Mouse (Mus musculus) bone marrow, adult 2 months (tissue): ENCODE data around the gene Pnpla6. TPM values are rescaled to one million over a fixed set of nuclear protein-coding genes. Genes with fewer than 3 reads are reported as not detected.

Source experiments
- H3K27ac ChIP-seq: fragments of 200-500 bp; 2 replicates; pipeline ENCODE4 v1.5.1; 2012; ENCODE audit warnings: low read depth, mild to moderate bottlenecking, control low read depth, inconsistent platforms, low read length; ENCODE audit not compliant: control insufficient read depth, poor library complexity, insufficient read depth
- H3K4me1 ChIP-seq: fragments of 200-500 bp; 2 replicates; pipeline ENCODE4 v1.6.1; 2011; ENCODE audit warnings: low read length; ENCODE audit not compliant: control insufficient read depth, insufficient read depth
- H3K4me3 ChIP-seq: fragments of 200-500 bp; replicated peaks from 2 replicates; pipeline ENCODE3; 2011; ENCODE audit warnings: mild to moderate bottlenecking, low read depth, low read length, control low read depth; ENCODE audit not compliant: control insufficient read depth
- CTCF ChIP-seq: fragments of 200-500 bp; IDR thresholded peaks from 2 replicates; pipeline ENCODE4 v1.5.1; 2011; ENCODE audit warnings: low read length, control low read depth; ENCODE audit not compliant: control insufficient read depth, insufficient read depth
- POLR2A ChIP-seq: fragments of 200-500 bp; IDR thresholded peaks from 2 replicates; pipeline ENCODE4 v1.6.1; 2011; ENCODE audit warnings: low read depth, mild to moderate bottlenecking, control low read depth, low read length, borderline replicate concordance; ENCODE audit not compliant: control insufficient read depth
- WGBS: fragments of 180-500 bp; shearing (Covaris S2); methylation state at CpG from one replicate; pipeline ENCODE4 v1.1.7; 2018; 5-methylcytosine and 5-hydroxymethylcytosine counted together
- polyA plus RNA-seq: library from polyadenylated mRNA; stranded (reverse); fragments of >200 nt; gene quantifications from 2 replicates; pipeline ENCODE4 v1.2.4, GENCODE M21; 2011; ENCODE audit warnings: low replicate concordance; ENCODE audit not compliant: missing spikeins, insufficient read depth, insufficient read length

Gene Pnpla6
- polyA plus RNA-seq, 1 experiment: 52.7 TPM

DNA sequence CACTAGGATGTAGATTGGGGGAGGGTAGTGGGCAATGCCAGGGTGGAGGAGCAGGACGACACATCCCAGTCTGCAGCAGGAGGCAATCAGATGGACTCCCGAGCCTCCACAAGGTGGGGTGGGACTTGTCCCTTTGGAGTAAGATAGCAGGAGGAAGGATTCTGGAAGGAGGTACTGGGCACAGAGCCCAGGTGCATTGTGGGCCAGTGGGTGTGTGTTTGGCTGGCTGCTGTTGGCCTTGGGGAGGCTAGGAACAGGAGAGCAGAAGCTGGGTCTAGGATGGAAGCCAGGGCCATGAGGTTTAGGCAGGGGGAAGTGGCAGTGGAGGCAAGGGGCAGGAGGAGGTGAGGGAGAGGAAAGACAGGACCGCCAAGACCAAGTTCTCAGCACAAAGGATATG, 78.3 kb downstream of the Pnpla6 start:
- no peak overlapping the region for H3K4me3 ChIP-seq
- no peaks in the 10 kb centered on the region for H3K4me1 ChIP-seq
- 58% methylated on average over 3 of the region's 3 CpGs for WGBS
- TF ChIP-seq CTCF (no peak), POLR2A (no peak)
- no peak overlapping the region for H3K27ac ChIP-seq

Other genes with a start within 250 kb of the Pnpla6 start
- 7.3 and 24.6 TPM in 2 replicates for gene Insr, start 235.8 kb upstream of the Pnpla6 start, polyA plus RNA-seq
- 14.8 and 30.1 TPM in 2 replicates for gene A430078G23Rik, start 162.0 kb upstream of the Pnpla6 start, polyA plus RNA-seq
- 15.2 and 34.7 TPM in 2 replicates for gene Arhgef18, start 122.4 kb upstream of the Pnpla6 start, polyA plus RNA-seq
- gene Pex11g, start 47.7 kb upstream of the Pnpla6 start, polyA plus RNA-seq: 1.7 and 2.6 TPM in 2 replicates
- gene Tex45, start 44.5 kb upstream of the Pnpla6 start, polyA plus RNA-seq: 1.00 TPM in 1 of 2 replicates, not detected in the other
- 3.9 and 5.8 TPM in 2 replicates for gene Zfp358, start 22.2 kb upstream of the Pnpla6 start, polyA plus RNA-seq
- 97.4 and 154 TPM in 2 replicates for gene Mcoln1, start 14.9 kb upstream of the Pnpla6 start, polyA plus RNA-seq
- gene C330021F23Rik, start 52.6 kb downstream of the Pnpla6 start, polyA plus RNA-seq: not detected in 2 replicates
- 1.1 and 4.1 TPM in 2 replicates for gene Camsap3, start 71.9 kb downstream of the Pnpla6 start, polyA plus RNA-seq
- 22.4 and 40.3 TPM in 2 replicates for gene Xab2, start 105.9 kb downstream of the Pnpla6 start, polyA plus RNA-seq
- gene Pet100, start 106.2 kb downstream of the Pnpla6 start, polyA plus RNA-seq: 162 and 227 TPM in 2 replicates
- not detected in 2 replicates for gene Pcp2, start 110.2 kb downstream of the Pnpla6 start, polyA plus RNA-seq
- gene Stxbp2, start 115.6 kb downstream of the Pnpla6 start, polyA plus RNA-seq: 229 and 373 TPM in 2 replicates
- 3.0 TPM in 1 of 2 replicates, not detected in the other for gene Retn, start 140.4 kb downstream of the Pnpla6 start, polyA plus RNA-seq
- gene Mcemp1, start 150.4 kb downstream of the Pnpla6 start, polyA plus RNA-seq: 38.3 and 142 TPM in 2 replicates
- 10.9 TPM in 1 of 2 replicates, not detected in the other for gene Fcor, start 157.0 kb downstream of the Pnpla6 start, polyA plus RNA-seq
- 7.7 and 10.0 TPM in 2 replicates for gene Trappc5, start 160.9 kb downstream of the Pnpla6 start, polyA plus RNA-seq
- 16.8 and 37.3 TPM in 2 replicates for gene Fcer2a, start 178.8 kb downstream of the Pnpla6 start, polyA plus RNA-seq
- not detected in 2 replicates for gene Clec4g, start 205.3 kb downstream of the Pnpla6 start, polyA plus RNA-seq
- 1.3 and 3.4 TPM in 2 replicates for gene Cd209a, start 233.6 kb downstream of the Pnpla6 start, polyA plus RNA-seq